Mouse (Mus musculus) CH12F3 (cell line): ENCODE data around the gene Slc16a5.
"Not testable (repeated sequence)": the region's sequence is repeated elsewhere in the genome, so short reads cannot be mapped to it uniquely, and the experiment has no call there.

Source experiments
- in situ Hi-C: fragments of 300-500 bp; cut with MboI; formaldehyde crosslinking; loops from 2 replicates; pipeline ENCODE4 v1.14.3; 2020; ENCODE audit warnings: low sequenced_read_pairs

Gene Slc16a5

DNA sequence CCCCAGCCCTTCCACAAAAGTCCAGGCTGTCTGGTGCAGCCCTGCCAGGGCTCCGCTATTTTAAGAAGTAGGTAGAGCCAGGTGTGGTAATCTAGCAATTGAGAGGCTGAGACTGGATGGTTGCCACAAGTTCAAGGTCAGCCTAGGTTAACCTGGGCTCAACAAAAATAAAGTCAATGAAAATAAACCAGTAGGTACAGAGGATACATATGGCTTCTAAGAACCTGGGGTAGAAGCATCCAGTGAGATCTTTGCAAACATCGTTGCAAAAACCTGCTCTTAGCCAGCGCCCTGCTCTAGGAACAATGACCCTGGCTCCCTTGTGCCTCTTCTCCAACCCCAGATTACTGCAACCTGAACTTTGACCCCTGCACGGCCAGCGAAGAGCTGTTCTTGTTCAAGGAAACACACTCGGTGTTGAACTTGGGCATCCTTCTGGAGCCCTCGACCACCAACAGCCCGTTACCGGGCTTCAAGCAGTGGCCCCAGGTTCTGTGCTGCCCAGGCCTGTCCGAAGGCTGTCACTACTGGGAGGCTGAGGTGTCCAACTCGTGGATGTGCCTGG, 14.9 kb upstream of the Slc16a5 start:
- in situ Hi-C loops, result no loop called here

- in situ Hi-C loops, result no loop called here
Observed at GRCm38 (mm10) chr11:115448075-115448474, 14.2 kb upstream of the Slc16a5 start.

DNA sequence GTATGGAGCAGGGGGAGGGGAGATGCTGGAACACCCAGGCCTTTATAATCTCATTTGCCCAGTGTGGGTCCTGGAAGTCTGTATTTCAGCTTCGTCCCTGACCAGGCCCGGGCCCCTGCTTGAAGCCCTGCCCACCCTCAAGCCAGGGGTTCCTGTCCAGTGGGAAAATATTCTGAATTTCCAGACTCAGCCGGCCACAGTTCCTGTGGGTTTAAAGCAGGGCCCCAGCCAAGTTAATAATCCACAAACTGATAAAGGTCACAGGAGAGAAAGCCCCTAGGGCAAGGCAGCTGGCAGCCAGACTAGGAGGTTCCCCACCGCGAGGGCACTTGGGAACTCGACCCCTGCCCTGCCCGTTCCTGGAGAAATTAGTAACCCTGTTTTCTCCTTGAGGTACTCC, 13.3 kb upstream of the Slc16a5 start:
- in situ Hi-C loops, result no loop called here

GRCm38 (mm10) chr11:115450176-115450575, 12.1 kb upstream of the Slc16a5 start:
- in situ Hi-C loops, result no loop called here

DNA sequence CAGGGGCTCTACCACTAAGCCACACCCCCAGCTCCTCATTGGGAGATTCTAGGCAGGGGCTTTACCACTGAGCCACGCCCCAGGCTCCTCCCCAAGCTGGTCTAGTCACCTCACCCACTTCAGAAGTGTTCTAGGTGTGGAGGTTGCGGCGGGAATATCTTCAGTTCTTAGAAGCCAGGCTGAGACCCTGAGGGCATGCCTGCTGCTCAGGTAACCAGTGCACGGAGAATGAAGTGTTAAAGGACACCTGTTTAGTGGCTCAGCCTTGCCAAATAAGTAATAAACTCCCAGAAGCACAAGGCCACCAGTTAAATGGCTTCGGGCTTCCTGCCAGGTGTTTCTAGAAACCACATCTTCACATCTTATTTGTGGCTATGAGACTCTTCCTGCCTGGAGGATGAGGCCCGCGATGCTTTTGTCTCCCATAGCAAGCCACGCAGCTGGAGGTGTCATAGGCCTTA, 10.5 kb upstream of the Slc16a5 start:
- in situ Hi-C loops, result no loop called here

- in situ Hi-C loops, result no loop called here
Observed at GRCm38 (mm10) chr11:115452281-115452860, 9.9 kb upstream of the Slc16a5 start.

GRCm38 (mm10) chr11:115453306-115453705, 9.0 kb upstream of the Slc16a5 start:
- in situ Hi-C loops, result no loop called here

- in situ Hi-C loops, result not testable (repeated sequence)
Observed at GRCm38 (mm10) chr11:115454822-115455221, 7.5 kb upstream of the Slc16a5 start.

DNA sequence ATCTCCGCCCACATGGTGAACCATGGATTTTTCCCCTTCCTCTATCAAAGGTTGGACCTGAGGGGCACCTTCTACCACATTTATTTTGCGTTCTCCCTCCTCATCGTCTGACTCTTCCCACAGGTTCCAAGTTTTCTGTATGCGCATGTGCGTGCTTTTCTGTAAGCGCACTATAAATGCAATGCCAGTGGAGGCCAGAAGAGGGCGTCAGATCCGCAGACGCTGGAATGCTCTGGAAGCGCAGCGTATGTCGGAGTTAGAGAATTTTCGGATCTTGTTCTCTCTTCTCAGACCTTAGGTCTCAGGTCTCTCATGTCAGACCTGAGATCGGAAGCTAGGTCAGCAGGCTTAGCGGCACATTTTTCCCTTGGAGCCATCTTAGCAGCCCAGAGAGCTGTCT, 6.7 kb upstream of the Slc16a5 start:
- in situ Hi-C loops, result no loop called here

GRCm38 (mm10) chr11:115456182-115456581, 6.1 kb upstream of the Slc16a5 start:
- in situ Hi-C loops, result no loop called here

- in situ Hi-C loops, result no loop called here
Observed at GRCm38 (mm10) chr11:115457405-115457804, 4.9 kb upstream of the Slc16a5 start.

- in situ Hi-C loops, result no loop called here
Observed at GRCm38 (mm10) chr11:115460976-115461375, 1.3 kb upstream of the Slc16a5 start.

- in situ Hi-C loops, result no loop called here
Observed at GRCm38 (mm10) chr11:115461846-115462242, 430 bp upstream of the Slc16a5 start.

GRCm38 (mm10) chr11:115463397-115463796, 1.1 kb downstream of the Slc16a5 start:
- in situ Hi-C loops, result no loop called here

GRCm38 (mm10) chr11:115464851-115465250, 2.6 kb downstream of the Slc16a5 start:
- in situ Hi-C loops, result no loop called here

DNA sequence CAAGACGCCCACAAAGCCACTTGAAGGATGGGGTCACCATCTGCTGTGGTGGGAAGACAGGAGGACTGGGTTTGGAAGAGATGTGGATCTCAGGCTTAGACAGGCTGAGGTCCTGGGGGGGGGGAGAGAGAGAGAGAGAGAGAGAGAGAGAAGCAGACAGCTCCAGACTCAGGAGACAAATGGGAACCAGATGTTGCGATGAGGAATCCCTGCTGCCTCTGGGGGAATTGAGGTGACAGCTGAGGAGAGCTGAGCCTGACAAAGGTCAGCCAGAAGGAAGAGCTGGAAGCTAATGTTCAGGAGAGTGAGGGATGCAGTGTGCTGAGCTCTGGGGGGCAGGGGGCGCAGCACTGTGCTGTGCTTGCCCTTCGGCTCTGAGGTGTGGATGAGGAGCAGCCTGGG, 4.9 kb downstream of the Slc16a5 start:
- in situ Hi-C loops, result no loop called here

DNA sequence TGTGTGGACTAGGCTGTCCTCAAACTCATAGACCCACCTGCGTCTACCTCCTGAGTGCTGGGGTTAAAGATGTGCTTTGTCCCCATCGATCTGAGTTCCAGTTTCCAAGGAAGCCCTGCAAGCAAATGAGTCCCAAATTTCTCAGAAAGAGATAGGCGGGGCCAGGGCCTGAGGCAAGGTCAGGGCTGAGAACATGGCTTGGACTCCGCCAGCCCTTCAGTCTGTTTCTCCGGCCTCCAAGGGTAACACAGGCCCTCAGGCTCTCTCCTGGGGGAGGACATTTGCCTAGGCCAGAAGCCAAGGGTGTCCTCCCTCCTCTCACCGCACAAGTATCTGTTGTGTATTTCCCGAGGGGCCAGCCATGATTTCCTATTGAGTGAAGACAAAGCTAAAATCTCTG, 9.9 kb downstream of the Slc16a5 start:
- in situ Hi-C loops, result no loop called here

GRCm38 (mm10) chr11:115473626-115474275, 11.5 kb downstream of the Slc16a5 start:
- in situ Hi-C loops, result no loop called here

DNA sequence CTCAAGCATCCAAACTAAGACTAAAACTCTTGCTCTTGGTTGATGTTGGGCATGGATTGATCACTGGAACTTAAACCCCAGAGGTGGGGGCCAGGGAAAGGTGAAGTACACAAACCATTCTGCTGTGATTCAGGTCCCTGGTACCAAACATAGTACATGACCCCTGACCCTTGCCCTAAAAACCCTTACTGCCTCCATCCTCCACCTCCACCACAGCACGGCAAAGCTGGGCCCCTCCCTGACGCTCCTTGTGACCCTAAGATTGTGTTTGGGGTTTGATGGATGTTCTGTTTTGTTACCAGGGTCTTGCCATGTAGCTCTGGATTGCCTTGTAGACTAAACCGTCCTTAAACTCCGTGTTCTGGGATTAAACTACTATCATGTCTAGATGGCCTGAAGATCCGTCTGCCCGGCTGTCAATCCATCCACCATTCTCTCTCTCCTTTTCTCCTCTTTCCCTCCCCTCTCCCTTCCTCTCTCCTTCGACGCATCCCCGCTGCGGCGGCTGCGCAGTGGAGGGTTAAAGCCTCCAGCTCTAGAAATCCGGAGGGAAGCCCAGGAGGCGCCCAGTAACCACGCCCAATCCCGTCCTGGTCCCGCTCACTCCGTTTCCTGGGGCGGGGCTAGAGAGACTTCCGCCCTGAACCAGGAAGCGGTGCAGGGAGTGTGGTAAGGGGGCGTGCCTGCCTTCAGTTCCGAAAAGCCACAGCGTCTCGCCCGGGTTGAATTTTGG, 12.9 kb downstream of the Slc16a5 start, which contains the start of gene Armc7:
Gene Armc7, plus strand, starts transcription at position 643 of the 733 bp plus-strand sequence.
- in situ Hi-C loops, result no loop called here

- in situ Hi-C loops, result no loop called here
Observed at GRCm38 (mm10) chr11:115475758-115476237, 13.5 kb downstream of the Slc16a5 start.

- in situ Hi-C loops, result not testable (repeated sequence)
Observed at GRCm38 (mm10) chr11:115476630-115477029, 14.4 kb downstream of the Slc16a5 start.
